Mouse (Mus musculus) retina, postnatal 7 days (tissue): ENCODE data around the gene Sirt6.
"Not testable (repeated sequence)": the region's sequence is repeated elsewhere in the genome, so short reads cannot be mapped to it uniquely, and the experiment has no call there.

ENCODE experiments used
- DNase-seq: peaks from one replicate; pipeline ENCODE4 v3.0.0-alpha.2; 2012; ENCODE audit warnings: low read depth, low spot score

Sirt6 gene

DNA sequence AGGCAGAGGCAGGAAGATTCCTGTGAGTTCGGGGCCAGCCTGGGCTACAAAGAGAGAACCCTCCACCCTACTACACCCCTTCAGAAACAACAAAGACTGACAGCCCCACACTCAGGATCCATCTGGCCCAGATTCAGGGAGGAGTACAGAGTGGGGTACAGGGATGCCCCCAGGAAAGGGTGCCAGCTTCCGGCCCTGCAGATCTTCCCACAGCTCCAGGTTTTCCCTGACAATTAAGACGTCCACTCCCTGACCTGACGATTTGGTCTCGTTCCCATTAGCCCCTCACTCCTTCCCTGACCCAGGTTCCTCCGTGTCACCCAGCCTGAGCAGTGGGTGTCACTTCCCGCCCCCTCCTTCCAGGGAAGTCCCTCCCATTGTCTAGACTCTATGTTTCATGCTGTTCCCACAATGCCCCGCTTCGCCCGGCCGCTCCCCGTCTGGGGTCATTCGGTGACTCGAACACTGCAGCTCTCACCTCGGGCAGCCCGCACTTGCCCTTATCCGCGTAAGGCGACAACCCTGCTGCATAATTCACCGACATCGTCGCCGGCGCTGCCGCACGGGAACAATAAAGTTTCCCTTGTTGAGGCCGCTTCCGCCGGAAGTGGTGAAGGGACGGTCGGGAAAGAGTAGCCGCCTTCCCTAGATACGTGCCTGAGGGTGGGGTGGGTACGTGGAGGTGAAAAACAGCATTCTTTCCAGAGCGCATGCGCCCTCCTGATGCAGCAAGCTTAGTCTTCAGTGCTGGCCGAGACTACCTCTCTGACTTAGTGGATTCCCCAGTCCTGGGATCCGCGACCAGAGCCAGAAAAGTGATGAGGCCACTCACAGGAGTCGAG is at the start of gene Sirt6:
Gene Sirt6, minus strand, starts transcription at position 804 of the 842 bp plus-strand sequence.
- peak; percentile 91 for DNase-seq

DNA sequence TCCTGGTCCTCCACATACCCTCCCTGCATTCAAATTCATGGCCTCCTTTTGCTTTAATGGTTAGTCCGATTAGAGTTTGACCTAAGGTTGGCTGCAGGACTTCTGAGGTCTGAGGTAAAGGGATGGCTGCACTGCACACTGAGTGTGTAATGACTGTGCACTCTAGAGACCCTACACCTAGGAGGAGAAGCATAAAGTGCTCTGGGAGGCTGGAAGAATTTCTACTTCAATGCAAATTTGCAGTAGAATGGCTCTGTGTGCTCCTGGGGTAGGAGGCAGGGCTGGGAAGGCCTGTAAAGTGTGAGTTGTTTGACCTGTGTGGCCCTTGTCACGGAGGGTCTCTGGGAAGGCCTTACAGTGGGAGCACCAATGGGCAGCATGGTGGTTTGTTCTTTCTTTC is 28.6 kb upstream of the Sirt6 start:
- DNase-seq: no peak

DNA sequence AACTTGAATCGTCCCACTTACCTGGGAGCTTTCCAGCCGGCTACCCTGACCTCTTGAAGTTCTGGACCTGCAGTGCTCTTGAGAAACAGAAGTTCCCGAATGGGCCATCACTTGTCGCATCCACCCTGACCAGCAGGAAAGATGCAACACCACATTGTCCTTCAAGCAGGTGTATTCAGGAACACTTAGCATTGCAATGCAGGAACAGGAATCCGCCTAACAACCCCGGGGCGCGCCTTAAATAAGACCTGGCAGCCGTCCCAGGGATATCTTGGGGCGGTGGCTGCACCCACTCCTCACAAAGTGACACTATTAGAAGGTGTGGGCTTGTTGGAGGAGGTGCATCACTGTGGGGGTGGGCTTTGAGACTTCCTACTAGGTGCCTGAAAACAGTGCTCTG is 27.6 kb upstream of the Sirt6 start:
- no peak for DNase-seq

DNA sequence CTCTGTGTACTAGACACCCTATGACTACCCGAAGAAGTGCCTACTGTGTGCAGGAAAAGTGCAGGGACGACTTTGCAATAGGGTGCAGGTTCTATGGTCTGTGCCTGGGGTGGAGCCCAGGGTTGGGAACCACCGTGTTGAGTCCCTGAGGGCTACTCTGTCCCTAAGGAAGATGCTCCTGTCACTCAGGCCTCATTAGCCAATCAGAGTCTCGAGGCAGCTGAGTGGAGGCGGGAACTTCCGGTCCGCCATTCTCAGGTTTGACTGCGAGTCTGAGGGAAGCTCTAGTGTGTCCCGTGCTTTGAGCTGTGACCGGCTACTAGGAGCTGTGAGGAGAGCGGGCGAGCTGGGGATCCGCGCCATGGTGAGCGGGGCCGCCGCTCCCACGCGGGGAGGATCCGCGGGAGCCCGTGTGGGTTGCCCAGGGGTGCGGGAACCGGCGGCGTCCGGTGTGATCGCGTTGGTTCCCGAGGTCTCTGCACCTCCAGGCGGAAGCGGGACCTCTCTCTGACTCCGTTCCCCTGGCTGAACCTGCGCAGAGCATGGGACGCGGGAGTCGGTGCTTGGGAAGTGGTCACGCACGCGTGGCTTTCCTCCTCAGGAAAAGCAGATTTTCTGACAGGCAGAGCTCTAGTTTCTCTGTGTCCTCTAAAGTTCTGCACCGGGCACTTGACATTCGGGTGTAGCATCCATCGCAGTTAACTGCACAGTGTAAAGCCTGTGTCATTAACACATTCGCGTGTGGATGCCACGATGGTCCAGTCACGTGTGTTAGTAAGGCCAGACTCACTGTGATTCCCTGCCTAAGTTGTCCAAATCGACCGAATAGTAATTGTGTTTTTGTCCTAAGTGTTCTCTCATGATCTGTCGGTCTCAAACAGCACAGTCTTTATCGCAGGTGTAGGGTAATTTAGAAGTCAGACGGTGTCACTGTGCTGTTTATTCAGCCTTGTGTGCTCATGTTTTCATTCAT is 21.5 kb upstream of the Sirt6 start, which contains the start of gene Gm10778:
Gene Gm10778, plus strand, starts transcription at position 257 of the 973 bp plus-strand sequence.
- DNase-seq: peak; percentile 87

DNA sequence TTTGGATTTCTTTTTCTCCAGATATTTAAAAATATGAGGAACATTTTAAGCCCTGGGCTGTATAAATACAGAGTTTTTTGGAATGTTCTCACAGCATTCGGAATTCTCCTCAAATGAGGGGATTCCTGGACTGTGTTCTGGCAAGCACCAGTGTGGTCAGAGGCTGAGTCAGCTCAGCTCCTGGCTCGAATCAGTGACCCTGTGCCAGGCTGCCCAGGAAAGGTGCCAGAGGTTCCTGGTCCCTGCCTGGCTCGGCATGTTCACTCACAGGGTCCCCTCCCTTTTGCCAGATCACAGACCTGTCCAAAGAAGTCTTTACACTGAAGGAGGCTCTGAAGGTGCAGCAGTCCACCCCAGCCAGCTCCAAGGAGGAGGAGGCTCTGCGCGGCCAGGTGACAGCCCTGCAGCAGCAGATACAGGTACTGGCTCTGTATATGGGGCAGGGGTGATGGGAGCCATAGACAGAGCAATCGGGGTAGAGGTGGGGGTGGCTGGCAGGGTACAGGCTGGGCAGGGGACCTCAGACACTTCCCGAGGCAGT is 18.5 kb upstream of the Sirt6 start:
- no peak for DNase-seq

DNA sequence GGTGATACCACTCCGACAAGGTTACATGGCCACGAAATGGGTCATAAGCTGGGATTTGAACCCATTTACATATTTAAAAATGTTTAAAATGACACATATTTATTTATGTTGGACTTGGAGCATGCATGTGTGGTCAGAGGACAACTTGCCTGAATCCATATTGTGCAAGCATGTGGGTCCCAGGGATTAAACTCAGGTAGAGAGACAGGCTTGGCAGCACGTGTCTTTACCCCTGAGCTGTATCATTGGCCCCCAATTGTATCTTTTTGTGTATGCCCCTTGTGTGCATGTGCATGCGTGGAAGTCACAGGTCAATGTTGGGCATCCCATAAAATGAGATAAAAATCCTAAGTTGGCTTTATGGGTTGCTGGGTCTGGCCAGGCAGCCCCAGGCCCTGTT is 17.8 kb upstream of the Sirt6 start:
- DNase-seq: no peak

DNA sequence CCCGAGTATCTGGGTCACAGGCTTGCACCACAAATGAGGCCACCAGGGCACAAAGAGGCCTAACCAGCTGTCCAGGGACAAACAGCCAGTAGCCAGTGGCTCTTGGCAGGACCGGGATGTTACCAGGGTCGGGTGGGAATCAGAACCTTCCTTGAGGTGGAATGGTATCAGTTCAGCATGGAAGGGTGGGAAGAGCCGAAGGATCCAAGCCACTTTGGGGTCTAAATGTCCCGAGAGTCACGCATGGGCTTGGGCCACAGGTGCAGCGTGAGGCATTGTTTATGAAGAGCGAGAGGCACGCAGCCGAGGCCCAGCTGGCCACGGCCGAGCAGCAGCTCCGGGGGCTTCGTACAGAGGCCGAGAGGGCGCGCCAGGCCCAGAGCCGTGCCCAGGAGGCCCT is 17.1 kb upstream of the Sirt6 start:
- DNase-seq: no peak

DNA sequence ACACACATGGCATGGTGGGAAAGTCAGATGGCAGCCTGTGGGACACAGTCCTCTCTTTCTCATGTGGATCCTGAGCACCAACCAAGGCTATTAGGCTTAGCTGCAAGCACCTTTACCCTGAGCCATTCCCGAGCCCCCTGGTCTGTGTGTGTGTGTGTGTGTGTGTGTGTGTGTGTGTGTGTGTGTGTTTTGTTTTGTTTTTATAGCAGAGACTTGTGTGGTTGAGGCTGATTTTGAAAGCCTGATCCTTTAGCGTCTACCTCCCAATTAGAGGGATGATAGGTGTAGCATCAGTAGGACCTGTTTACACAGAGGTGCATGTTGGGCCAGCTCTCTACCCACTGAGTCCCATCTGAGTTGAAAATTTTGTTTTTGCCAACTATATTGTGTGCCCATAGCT is 16.6 kb upstream of the Sirt6 start:
- no peak for DNase-seq

DNA sequence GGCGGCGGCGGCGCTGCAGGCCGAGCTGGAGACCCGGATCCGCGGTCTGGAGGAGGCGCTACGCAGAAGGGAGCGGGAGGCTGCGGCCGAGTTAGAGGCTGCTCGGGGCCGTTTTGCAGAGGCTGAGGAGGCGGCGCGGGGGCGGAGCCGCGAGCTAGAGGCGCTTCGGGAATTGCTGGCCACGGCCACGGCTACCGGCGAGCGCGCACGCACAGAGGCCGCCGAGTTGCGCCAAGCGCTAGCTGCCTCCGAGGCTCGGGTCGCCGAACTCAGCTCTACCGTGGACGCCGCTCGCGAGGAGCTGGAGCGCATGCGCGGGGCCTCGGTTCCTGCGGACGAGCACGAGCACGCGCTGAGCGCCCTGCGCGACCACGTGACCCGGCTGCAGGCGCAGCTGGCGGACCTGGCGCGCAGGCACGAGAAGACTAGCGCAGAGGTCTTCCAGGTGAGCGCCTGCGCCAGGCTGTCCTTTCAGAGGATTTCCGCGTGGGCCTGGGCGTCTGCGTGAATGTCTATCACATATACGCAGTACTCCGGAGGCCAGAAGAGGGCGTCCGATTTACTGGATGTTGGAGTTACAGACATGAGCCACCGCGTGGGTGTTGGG is 16.0 kb upstream of the Sirt6 start:
- peak; percentile 88 for DNase-seq

DNA sequence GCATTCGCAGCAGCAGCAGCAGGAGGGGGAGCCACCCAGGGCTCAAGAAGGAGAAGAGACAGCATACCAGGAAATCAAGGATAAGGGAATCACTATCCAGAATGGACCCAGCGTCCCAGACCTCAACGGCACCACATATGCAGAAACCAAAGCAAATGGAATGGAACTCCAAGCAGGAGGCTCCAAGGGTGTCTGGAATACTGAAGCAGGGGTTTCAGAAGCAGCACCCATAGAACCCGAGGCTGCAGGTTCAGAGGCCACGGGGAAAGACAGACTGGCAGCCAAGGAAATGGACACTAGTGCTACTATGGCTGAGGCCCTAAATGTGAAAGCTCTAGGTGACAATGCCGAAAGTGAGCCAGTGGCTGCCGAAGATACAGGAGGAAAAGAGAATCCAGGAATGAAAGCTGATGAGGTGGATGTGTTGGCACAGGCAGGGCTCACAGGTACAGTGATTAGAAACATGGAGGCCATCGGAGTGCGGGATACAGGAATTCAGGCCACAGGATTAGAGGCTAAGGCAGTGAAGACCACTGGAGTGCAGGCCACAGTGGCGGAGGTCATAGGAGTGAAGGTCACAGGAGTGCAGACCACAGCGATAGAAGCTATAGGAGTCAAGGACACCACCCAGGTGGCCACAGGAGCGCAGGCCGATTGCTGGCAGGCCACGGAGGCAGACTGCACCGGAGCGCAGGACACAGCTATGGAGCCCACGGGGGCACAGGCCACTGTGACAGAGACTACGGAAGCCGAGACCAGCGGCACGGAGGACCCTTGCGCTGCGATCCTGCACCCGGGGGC is 15.3 kb upstream of the Sirt6 start:
- no peak for DNase-seq

DNA sequence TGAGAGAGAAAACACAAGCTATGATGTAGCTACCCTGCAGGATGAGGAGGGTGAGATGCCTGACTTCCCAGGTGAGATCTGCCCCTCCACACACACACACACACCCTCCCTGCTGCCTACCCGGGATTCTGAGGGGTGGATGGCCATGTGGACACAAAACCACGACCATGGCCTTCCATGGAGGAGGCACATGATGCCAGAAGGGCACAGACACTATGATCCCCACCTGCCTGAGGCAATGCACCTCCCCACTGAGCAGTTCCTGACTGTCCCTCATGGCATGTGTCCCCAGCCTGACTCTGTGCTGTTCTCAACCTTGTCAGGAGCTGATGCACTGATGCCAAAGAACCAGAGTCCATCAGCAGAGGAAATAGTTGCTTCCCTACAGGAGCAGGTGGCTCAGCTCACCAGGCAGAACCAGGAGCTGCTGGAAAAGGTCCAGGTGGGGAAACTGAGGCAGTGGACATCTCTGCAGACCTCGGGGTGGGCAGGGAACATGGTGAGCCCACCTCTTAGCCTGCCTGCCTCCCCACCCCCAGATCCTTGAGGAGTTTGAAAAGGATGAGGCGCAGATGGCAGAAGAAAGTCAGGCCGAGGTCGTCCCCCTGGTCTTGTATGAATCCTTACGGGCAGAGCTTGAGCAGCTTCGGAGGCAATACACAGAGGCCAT is 14.5 kb upstream of the Sirt6 start:
- no peak for DNase-seq

DNA sequence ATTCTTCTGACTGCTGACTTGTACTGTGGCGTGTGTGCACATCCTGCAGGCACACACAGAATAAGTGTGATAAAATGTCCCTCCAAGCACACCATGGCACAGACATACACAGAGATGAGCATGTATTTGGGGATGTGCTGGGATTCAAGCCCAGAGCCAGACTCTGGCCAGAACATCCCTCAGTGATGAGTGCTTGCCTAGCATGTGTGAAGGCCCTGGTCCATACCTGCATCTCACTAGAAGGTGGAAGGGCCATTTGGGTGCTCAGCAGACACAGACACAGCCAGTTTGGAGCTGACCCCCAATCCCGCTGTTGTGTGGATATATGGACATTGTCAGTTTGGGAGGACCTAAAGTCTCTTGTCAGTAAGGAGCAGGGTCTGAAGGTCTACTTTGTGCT is 14.0 kb upstream of the Sirt6 start:
- DNase-seq: no peak

DNA sequence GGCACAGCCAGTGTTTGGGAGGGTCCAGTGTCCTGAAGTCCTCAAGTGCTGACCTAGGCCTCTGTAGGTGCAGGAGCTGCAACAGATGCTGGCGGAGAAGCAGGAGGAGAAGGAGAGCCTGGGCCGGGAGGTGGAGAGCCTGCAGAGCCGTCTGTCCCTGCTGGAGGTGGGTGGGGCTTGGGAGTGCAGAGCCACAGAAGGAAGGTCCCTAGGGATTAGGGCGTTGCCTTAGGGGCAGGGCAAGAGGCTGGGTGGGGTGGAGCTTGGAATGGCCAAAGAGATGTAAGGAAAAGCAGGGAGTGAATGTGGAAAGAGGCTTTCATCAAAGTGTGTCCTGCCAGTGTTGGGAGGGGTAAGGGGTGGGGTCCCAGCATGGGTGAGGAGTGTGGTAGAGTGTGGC is 13.2 kb upstream of the Sirt6 start:
- not testable (repeated sequence) for DNase-seq

DNA sequence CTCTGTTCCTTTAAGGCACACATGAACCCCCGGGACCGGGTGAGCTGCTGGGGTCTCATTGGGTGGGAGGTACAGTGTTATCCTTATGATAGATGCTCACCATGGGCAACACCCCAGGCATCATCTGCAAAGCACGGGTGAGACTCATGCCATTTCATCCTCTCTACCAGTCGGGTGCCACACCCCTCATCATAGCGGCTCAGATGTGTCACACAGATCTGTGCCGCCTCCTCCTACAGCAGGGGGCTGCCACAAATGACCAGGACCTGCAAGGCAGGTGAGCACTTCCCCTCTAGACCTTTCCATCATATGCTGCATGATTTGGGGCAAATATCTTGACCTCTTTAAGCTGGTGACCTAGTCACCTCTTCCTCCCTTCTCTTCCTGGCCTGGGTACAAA is 10.5 kb upstream of the Sirt6 start:
- DNase-seq: no peak

DNA sequence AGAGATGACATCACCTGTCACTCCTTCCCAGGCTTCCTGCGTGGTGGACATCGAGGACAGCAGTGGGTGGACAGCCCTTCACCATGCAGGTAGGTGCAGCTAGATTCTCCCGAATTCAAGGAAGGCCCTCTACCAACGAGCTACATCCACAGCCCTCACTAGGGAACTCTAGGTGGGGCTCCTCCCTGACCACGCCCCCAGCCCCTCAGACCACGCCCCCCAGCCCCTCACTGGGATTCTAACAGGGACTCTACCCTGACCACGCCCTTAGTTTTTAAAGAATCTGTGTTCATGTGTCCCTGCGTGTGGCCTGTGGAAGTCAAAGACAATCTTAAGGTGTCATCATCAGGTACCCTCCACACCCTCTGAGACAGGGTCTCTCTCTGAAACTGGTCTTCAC is 8.7 kb upstream of the Sirt6 start:
- no peak for DNase-seq

DNA sequence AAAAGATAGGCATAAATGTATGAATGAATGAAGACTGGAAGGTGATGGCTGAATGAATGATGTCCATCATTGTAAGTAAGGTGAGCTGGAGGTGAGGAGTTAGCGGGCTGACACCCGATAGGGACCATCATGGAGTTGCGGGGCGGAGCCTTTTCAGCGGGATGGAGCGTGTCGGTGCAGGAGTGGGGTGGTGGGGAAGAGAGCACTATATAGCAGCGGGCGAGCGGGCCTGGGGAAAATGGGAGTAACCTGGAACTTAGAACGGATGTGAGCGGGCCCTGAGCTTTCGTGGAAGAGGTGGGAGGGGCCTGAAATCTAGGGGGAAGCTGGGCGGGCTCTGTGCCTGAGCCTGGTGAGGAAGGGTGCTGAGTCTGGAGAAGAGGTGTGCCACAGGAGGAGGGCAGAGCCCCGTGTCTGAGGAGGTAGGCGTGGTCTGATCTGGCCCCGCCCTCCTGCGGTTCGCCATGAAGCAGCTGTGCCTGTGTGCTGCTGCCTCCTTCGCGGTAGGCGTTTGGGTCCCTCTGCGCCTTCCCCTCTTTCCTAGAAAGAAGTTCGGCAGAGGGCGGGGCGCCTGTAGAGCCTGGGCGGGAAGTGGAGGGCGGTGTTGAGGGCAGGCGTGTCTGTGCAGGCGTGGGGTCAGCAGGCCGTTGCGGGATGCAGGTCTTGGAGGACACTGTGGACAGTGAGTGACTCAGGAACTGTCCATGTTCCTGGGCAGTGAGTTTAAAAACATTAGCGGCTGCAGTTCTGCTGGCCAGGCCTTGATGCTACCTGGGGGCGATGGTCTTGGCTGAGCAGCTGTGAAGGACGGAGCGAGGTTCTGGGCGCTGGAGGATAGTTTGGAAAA is 5.9 kb upstream of the Sirt6 start:
- peak; percentile 54 for DNase-seq

DNA sequence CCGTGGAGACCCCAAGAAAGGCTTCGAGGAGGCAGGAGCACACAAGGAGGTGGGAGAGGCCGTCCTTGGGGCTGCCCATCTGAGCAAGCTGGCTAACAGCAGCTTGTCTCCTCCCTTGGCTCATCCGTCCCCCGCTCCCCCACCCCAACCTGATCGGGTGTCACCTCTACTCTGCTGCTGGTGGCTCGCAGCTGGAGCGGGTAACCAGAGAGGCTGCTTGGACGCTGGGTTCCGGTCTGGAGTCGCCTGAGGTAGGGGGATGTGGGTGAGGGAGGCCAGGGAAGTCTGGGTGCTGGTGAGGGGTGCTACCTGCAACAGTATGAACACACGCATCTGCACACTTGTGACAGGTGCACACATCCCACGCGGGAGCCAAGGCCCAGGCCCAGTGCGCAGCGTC is 793 bp upstream of the Sirt6 start, which contains the start of gene Ankrd24:
Gene Ankrd24, plus strand, starts transcription at position 151 of the 400 bp plus-strand sequence.
- no peak for DNase-seq

DNA sequence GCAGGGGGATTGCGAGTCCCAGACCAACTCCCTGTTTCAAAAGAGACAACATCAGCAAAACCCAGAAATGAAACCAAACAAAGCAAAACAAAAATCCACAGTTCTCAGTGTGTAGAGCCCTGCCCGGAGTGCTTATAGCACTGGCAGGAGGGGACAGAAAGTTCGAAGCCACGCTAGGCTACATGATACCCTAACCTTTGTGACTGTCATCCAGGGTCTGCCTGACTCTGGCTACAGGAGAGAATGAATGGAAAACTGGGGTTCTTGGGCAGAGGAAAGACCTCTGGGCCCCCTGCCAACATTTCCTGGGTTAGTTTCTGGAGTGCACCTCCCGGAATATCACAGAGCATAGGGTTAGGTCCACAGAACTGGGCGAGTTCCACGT is 231 bp upstream of the Sirt6 start:
- no peak for DNase-seq
